Comparison of ENCODE assay signal across 15 mouse cellular contexts in the genomic region with DNA sequence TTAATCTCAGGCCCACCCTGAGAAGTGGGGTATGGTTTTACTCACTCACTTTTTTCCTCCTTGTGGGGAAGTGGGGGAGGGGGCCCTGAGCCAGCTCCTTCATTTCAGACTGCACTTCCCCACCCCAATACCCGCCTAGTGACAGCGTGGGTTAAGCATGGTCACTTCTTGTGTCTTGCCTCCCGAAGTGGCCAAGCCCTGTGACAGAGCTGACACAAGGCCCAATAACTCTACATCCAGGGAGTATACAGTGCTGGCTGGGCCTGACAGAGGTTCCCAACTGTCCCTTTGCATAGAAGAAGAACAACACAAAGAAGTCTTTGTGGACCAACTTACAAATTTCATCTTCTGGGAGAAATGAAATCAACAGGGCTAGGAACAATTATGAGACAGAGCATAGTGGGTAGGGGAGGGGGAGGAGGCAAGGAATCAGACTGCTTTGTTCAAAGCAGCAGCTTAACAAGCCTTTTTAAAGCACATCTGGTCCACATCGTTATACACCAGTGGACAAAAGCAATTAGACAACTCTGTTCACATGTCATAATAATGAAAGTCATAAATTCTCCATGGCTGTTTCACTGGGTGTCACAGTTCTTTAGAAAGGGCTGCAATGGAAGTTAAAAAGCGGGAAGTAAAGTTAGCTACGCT. TPM values are rescaled to one million over a fixed set of nuclear protein-coding genes. Genes with fewer than 3 reads are reported as not detected.
DNase-seq lines count a peak whose midpoint lies in the region; ATAC-seq lines count a peak whose summit lies in the region.
"Had no signal": no experiment of that assay in that cellular context is flagged by ENCODE, and none has a peak within 500 bp of the region (broad histone marks: within the 10 kb centered on the region; RNA-seq: fewer than 3 reads in every experiment).

No protein-coding gene starts in this region.

- no peak overlapping the region for H3K4me3 ChIP-seq in kidney, embryonic 14.5 days (ENCODE audit: low read length)
- H3K4me3 ChIP-seq in embryonic facial prominence, embryonic 12.5 days = no peak overlapping the region
- H3K4me3 ChIP-seq: gastrocnemius, adult 2 months; layer of hippocampus, adult 2 months had no signal

- ATAC-seq in kidney, embryonic 14.5 days (ENCODE audit: low FRiP score, low TSS enrichment) = peak; percentile 44; the same call in 1 of the 2 replicates
- 0 out of 2 replicates have a peak, but pooled peaks have one; percentile 50 for ATAC-seq in embryonic facial prominence, embryonic 12.5 days (ENCODE audit: insufficient number of reproducible peaks, insufficient read depth, low FRiP score, low TSS enrichment)
- ATAC-seq in erythroid progenitor cell, adult 5-6 weeks (replicated peaks; ENCODE audit: low FRiP score, poor library complexity, severe bottlenecking) = no peak

- no peak overlapping the region for H3K27ac ChIP-seq in kidney, embryonic 14.5 days (ENCODE audit: low read depth, low read length)
- 0 out of 2 replicates have a peak overlapping the region, but pooled peaks have one; percentile 17 for H3K27ac ChIP-seq in embryonic facial prominence, embryonic 12.5 days
- H3K27ac ChIP-seq: gastrocnemius, adult 2 months had no signal

- no peaks in the 10 kb centered on the region for H3K4me1 ChIP-seq in kidney, embryonic 14.5 days (ENCODE audit: control insufficient read depth, insufficient read depth, low read length)
- peaks cover 11% of the 10 kb centered on the region; the same call in 1 of the 2 replicates for H3K4me1 ChIP-seq in embryonic facial prominence, embryonic 12.5 days

- H3K27me3 ChIP-seq in kidney, embryonic 14.5 days (ENCODE audit: control insufficient read depth, insufficient read depth, low read length) = no peaks in the 10 kb centered on the region
- H3K27me3 ChIP-seq in embryonic facial prominence, embryonic 12.5 days = no peaks in the 10 kb centered on the region
- H3K27me3 ChIP-seq: CH12.LX had no signal

- H3K9ac ChIP-seq in kidney, embryonic 14.5 days (ENCODE audit: low read depth, low read length) = no peak overlapping the region
- H3K9ac ChIP-seq in embryonic facial prominence, embryonic 12.5 days = no peak overlapping the region

- peak; percentile 22 for DNase-seq in embryo, embryonic 10.5 days (ENCODE audit: low spot score)
- DNase-seq in embryo, embryonic 10 days (ENCODE audit: low spot score) = no peak
- no peak for DNase-seq in kidney, postnatal 25 days
- DNase-seq in mesoderm, embryonic 11.5 days (ENCODE audit: low read depth, low spot score) = peak; percentile 24
- no peak for DNase-seq in gastrocnemius, postnatal 14 days
- DNase-seq: cerebellum, adult 11-12 months; gastrocnemius, adult 2 months; kidney, adult 8-10 months; lung, postnatal 10 days; thymus, postnatal 36 days had no signal

- H3K36me3 ChIP-seq in kidney, embryonic 14.5 days (ENCODE audit: control insufficient read depth, insufficient read depth, low read length) = no peaks in the 10 kb centered on the region
- H3K36me3 ChIP-seq in embryonic facial prominence, embryonic 12.5 days = no peaks in the 10 kb centered on the region

- no peaks in the 10 kb centered on the region for H3K9me3 ChIP-seq in kidney, embryonic 14.5 days (ENCODE audit: control insufficient read depth, low read length)
- no peaks in the 10 kb centered on the region for H3K9me3 ChIP-seq in embryonic facial prominence, embryonic 12.5 days

- 51% methylated on average over 6 of the region's 6 CpGs for WGBS in kidney, embryonic 14.5 days
- WGBS in embryonic facial prominence, embryonic 12.5 days = 62% methylated on average over 6 of the region's 6 CpGs

- no peak overlapping the region for H3K4me2 ChIP-seq in kidney, embryonic 14.5 days (replicated peaks; ENCODE audit: low read depth, low read length)
- no peak overlapping the region for H3K4me2 ChIP-seq in embryonic facial prominence, embryonic 12.5 days (replicated peaks)

- intact Hi-C loops in gastrocnemius, postnatal 14 days (cut with DNase I; ENCODE audit: low total_unique reads) = no loop called here

RNA-seq across cellular contexts. Expression of a gene that starts 42.2 kb away (rescaled TPM):
- 48.9 and 120 TPM in 2 replicates for polyA plus RNA-seq in kidney, embryonic 14.5 days (2014; fragmentation: Nextera tagmentation; extraction: Ambion mirVana)
- 156 and 157 TPM in 2 replicates for polyA plus RNA-seq in embryonic facial prominence, embryonic 12.5 days (2016; fragmentation: Nextera tagmentation; extraction: Ambion mirVana)
- total RNA-seq in gastrocnemius, postnatal 14 days (2021) = 100 to 1,000 TPM; 112 to 128 TPM
- 14.8 and 21.8 TPM in 2 replicates for total RNA-seq in erythroid progenitor cell, adult 5-6 weeks (2015; ENCODE audit: low replicate concordance)
- 10.1 and 26.2 TPM in 2 replicates for total RNA-seq in erythroid progenitor cell, adult 5-6 weeks (2017; ENCODE audit: low replicate concordance)

Comparison
In these comparisons a context has a peak if more than half of its experiments do, and no peak if none do; other contexts are left out.
1. DNase-seq: peak in embryo, embryonic 10.5 days (single experiment) and mesoderm, embryonic 11.5 days (single experiment); none in embryo, embryonic 10 days (single experiment), kidney, postnatal 25 days (0 of 2) and gastrocnemius, postnatal 14 days (single experiment).
2. RNA of a gene that starts 42.2 kb away (total RNA-seq): 112 to 128 TPM in gastrocnemius, postnatal 14 days; 10.1 to 26.2 TPM in erythroid progenitor cell, adult 5-6 weeks; every median in the first group is over 4 times any median in the second.